Mouse (Mus musculus) E14TG2a.4 (cell line): ENCODE results near the gene Sstr3.

Experiments
- CTCF ChIP-seq: conservative IDR thresholded peaks from 2 replicates; pipeline ENCODE4 v1.5.1; 2014; ENCODE audit warnings: low read length
- NANOG ChIP-seq: IDR thresholded peaks from 2 replicates; pipeline ENCODE4 v1.6.1; 2014; ENCODE audit warnings: borderline replicate concordance, low read length, mixed read lengths
- POU5F1 ChIP-seq: IDR thresholded peaks from 2 replicates; pipeline ENCODE4 v1.6.1; 2014; ENCODE audit warnings: low read length, borderline replicate concordance

DNA sequence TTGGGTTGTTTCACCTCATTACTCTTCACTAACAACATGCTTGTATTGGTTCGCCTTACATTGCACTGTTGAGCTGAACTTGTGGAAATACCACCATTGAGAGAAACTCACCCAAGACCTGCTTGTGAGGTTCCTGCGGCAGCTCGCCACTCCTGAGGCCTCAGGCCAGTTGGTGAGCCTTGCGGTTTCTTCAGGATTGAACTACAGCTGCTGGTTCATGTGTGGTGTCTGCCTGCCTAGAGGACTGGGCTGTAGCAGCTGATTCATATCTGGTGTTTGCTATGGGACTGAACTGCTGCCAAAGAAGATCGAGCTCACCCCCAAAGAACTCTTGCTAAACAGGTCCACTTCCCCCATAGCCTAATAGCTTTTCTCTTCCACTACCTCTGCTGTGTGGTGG is 39.7 kb downstream of the Sstr3 start:
- TF ChIP-seq POU5F1 (no peak), CTCF (no peak), NANOG (no peak)
